Mouse (Mus musculus): ENCODE measurements around the gene Selenom.

Selenom gene

GRCm38 (mm10) chr11:3557852-3558251, 43.4 kb downstream of the Selenom start:
- DNase-seq: no peak

- DNase-seq: no peak
These were observed 45.7 kb downstream of the Selenom start for GRCm38 (mm10) chr11:3560202-3560601.

- no peak for DNase-seq
These were observed 49.4 kb downstream of the Selenom start for GRCm38 (mm10) chr11:3563853-3564252.

- DNase-seq: no peak
These were observed 50.0 kb downstream of the Selenom start for GRCm38 (mm10) chr11:3564451-3564850.

- DNase-seq: no peak
These were observed 51.5 kb downstream of the Selenom start for GRCm38 (mm10) chr11:3566018-3566417.
